Mouse (Mus musculus): ENCODE measurements around the gene Tssk3.

GRCm38 (mm10) chr4:129494681-129495080 lies 3.9 kb upstream of the Tssk3 start:
- TF ChIP-seq CTCF (IDR thresholded peaks at IDR 0.05; ENCODE audit: low read depth) (peak; percentile 55), EP300 (IDR thresholded peaks at IDR 0.05; ENCODE audit: low read depth) (no peak)

All from liver, postnatal 0 days (tissue).